Mouse (Mus musculus) liver, postnatal 0 days (tissue): ENCODE data around the gene Tubd1.

Experiments
- CTCF ChIP-seq: sonication (generic); IDR thresholded peaks from 2 replicates; pipeline ENCODE4 v1.5.1; 2016; ENCODE audit warnings: antibody characterized with exemption, low read depth
- EP300 ChIP-seq: IDR thresholded peaks from 2 replicates; pipeline ENCODE4 v1.6.1; 2016; ENCODE audit warnings: antibody characterized with exemption, low read depth, mild to moderate bottlenecking

GRCm38 (mm10) chr11:86594188-86594876 lies 49.5 kb downstream of the Tubd1 start:
- TF ChIP-seq CTCF (no peak), EP300 (no peak)
